Mouse (Mus musculus) ES-Bruce4 (cell line): ENCODE measurements around the gene Il17re. TPM values are rescaled to one million over a fixed set of nuclear protein-coding genes. Genes with fewer than 3 reads are reported as not detected.

Experiments used
- H3K27ac ChIP-seq: 2 replicates; pipeline ENCODE4 v1.5.1; 2012; ENCODE audit warnings: low read length, inconsistent platforms; ENCODE audit not compliant: insufficient read depth
- H3K27me3 ChIP-seq: 2 replicates; pipeline ENCODE4 v1.6.1; 2012; ENCODE audit warnings: mild to moderate bottlenecking, low read length, inconsistent platforms; ENCODE audit not compliant: control insufficient read depth, poor library complexity, insufficient read depth, severe bottlenecking
- H3K36me3 ChIP-seq: 2 replicates; pipeline ENCODE4 v1.6.1; 2012; ENCODE audit warnings: inconsistent platforms, mild to moderate bottlenecking, low read length, moderate library complexity; ENCODE audit not compliant: control insufficient read depth, poor library complexity, insufficient read depth, severe bottlenecking
- H3K4me1 ChIP-seq: one replicate; pipeline ENCODE4 v1.8.1; 2011; ENCODE audit warnings: low read length; ENCODE audit not compliant: control insufficient read depth, insufficient read depth
- H3K4me3 ChIP-seq: 2 replicates; pipeline ENCODE4 v1.5.1; 2011; ENCODE audit warnings: low read depth, mild to moderate bottlenecking, low read length
- H3K9ac ChIP-seq: 2 replicates; pipeline ENCODE4 v1.6.1; 2012; ENCODE audit warnings: low read depth, mild to moderate bottlenecking, inconsistent platforms; ENCODE audit not compliant: poor library complexity, severe bottlenecking
- H3K9me3 ChIP-seq: replicated peaks from 2 replicates; pipeline ENCODE4 v1.6.1; 2012; ENCODE audit warnings: mild to moderate bottlenecking, low read length, inconsistent platforms; ENCODE audit not compliant: control insufficient read depth, poor library complexity, insufficient read depth, severe bottlenecking
- CTCF ChIP-seq: IDR thresholded peaks from one replicate; pipeline ENCODE4 v1.8.1; 2011; ENCODE audit warnings: low read depth, low read length
- EP300 ChIP-seq: IDR thresholded peaks from 2 replicates; pipeline ENCODE4 v1.6.1; 2011; ENCODE audit warnings: low read depth, low read length; ENCODE audit not compliant: insufficient read depth
- POLR2A ChIP-seq: IDR thresholded peaks from one replicate; pipeline ENCODE4 v1.8.1; 2011; ENCODE audit warnings: low read length; ENCODE audit not compliant: insufficient read depth
- polyA plus RNA-seq: library from polyadenylated mRNA; stranded (reverse); fragments of >200 nt; gene quantifications from 2 replicates; pipeline ENCODE4 v1.2.4, GENCODE M21; 2011; ENCODE audit warnings: low read depth; ENCODE audit not compliant: missing spikeins, insufficient read depth, insufficient read length

The Il17re gene
- polyA plus RNA-seq, 1 experiment = 3.1 TPM

DNA sequence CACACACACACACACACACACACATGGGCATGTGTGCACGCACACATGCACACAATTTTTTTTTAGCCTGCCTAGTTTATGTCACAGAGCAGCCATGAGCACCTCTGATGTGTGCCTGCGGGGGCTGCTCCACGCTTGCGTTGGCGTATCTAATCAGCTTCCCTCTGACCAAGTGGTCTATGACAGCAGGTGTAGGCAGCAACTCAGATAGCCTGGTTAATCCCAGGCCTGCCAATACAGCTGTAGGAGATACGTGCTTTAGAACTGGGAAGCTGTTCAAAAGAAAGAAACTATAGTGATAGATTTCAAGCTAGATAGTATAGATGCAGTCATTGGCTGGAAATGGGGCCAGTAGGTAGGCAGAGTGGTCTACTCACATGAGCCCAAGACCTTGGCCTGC, 15.4 kb downstream of the Il17re start:
- TF ChIP-seq POLR2A (no peak), EP300 (no peak), CTCF (no peak)
- Histone ChIP-seq H3K27ac (no peak overlapping the region), H3K4me3 (no peak overlapping the region), H3K9ac (no peak overlapping the region), H3K9me3 (no peaks in the 10 kb centered on the region), H3K4me1 (no peaks in the 10 kb centered on the region), H3K27me3 (no peaks in the 10 kb centered on the region), H3K36me3 (no peaks in the 10 kb centered on the region)

DNA sequence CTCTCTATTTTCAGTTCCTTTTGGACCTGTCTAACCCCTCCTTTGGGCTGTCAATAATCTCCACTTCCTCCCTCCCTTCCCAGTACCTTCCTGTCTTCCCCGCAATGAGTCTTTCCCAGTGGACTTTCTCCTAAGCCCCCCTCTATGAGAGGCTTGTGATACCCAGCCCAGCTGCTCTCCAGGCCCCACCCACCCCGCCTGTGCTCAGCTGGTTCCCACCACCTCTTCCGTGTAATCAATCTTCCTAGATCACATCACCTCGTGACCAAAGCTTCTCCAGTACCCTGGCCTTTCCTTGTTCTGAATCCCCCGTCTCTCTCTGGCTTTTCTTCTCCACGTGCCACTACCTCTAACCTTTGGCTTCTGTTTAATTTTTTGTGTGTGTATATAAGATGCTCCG, 19.1 kb downstream of the Il17re start:
- no peak overlapping the region for H3K4me3 ChIP-seq
- TF ChIP-seq EP300 (no peak), CTCF (no peak), POLR2A (no peak)
- no peak overlapping the region for H3K9ac ChIP-seq
- H3K36me3 ChIP-seq = no peaks in the 10 kb centered on the region
- H3K9me3 ChIP-seq = no peaks in the 10 kb centered on the region
- no peaks in the 10 kb centered on the region for H3K4me1 ChIP-seq
- H3K27me3 ChIP-seq = no peaks in the 10 kb centered on the region
- no peak overlapping the region for H3K27ac ChIP-seq

DNA sequence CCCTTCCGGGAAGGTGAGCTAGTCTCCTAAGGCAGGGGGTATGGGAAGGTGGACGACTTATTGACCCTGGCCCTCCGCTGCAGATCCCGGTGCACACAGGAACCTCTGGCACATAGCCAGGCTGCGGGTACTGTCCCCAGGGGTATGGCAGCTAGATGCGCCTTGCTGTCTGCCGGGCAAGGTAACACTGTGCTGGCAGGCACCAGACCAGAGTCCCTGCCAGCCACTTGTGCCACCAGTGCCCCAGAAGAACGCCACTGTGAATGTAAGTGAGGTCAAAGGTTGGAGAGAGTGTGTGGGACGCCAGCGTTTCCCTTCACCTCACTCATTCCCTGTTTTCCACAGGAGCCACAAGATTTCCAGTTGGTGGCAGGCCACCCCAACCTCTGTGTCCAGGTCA, 20.6 kb downstream of the Il17re start:
- H3K9ac ChIP-seq = no peak overlapping the region
- H3K4me3 ChIP-seq = no peak overlapping the region
- TF ChIP-seq CTCF (no peak), POLR2A (no peak)
- H3K4me1 ChIP-seq = no peaks in the 10 kb centered on the region
- no peaks in the 10 kb centered on the region for H3K9me3 ChIP-seq
- H3K36me3 ChIP-seq = no peaks in the 10 kb centered on the region
- H3K27ac ChIP-seq = no peak overlapping the region
- no peaks in the 10 kb centered on the region for H3K27me3 ChIP-seq

DNA sequence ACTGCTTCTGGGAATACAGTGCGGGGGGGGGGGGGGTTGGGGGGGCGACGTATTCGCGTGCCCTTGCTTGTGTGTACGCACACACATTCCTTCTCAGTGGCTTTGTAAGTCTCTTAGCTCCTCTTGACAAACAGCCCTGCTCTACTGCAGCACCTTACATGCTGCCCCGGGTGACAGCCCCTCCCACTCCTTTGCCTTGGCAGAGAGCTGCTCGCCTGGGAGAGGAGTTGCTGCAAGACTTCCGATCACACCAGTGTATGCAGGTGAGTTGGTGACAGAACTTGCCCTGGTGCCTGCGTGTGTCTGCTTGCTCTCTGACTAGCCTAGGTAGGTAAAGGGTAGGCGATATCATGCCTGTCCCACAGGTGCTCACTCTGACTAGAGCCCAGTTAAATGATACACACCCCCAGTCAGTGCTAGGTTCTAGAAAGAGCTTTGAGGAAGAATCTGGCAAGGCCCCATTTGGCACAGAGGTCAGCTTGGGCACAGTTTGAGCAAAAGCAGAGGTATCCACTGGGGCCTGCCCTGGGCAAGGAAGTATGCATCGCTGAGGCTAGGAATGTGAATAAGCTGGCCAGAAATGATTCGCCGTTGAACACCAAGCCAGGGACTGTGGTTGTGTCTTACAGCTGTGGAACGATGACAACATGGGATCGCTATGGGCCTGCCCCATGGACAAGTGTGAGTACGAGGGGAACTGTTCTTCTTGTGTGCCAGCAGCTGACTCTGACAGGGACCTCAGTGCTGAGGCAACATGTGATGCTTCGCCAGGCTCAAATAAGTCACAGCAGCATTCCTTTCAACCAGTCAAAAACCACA, 22.5 kb downstream of the Il17re start:
- H3K27me3 ChIP-seq = no peaks in the 10 kb centered on the region
- no peaks in the 10 kb centered on the region for H3K36me3 ChIP-seq
- H3K4me3 ChIP-seq = no peak overlapping the region
- no peaks in the 10 kb centered on the region for H3K4me1 ChIP-seq
- H3K27ac ChIP-seq = no peak overlapping the region
- TF ChIP-seq POLR2A = no peak
- TF ChIP-seq CTCF = no peak
- no peak for TF ChIP-seq EP300
- H3K9ac ChIP-seq = no peak overlapping the region
- no peaks in the 10 kb centered on the region for H3K9me3 ChIP-seq

DNA sequence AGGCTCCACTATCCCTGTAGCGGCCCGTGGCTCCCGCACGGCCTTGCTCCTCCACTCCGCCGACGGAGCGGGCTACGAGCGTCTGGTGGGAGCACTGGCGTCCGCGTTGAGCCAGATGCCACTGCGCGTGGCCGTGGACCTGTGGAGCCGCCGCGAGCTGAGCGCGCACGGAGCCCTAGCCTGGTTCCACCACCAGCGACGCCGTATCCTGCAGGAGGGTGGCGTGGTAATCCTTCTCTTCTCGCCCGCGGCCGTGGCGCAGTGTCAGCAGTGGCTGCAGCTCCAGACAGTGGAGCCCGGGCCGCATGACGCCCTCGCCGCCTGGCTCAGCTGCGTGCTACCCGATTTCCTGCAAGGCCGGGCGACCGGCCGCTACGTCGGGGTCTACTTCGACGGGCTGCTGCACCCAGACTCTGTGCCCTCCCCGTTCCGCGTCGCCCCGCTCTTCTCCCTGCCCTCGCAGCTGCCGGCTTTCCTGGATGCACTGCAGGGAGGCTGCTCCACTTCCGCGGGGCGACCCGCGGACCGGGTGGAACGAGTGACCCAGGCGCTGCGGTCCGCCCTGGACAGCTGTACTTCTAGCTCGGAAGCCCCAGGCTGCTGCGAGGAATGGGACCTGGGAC, 24.3 kb downstream of the Il17re start:
- H3K4me1 ChIP-seq = peaks cover 2% of the 10 kb centered on the region
- H3K36me3 ChIP-seq = no peaks in the 10 kb centered on the region
- H3K27me3 ChIP-seq = no peaks in the 10 kb centered on the region
- peak overlapping the region; percentile 87 for H3K4me3 ChIP-seq
- H3K27ac ChIP-seq = peak overlapping the region; percentile 60
- no peaks in the 10 kb centered on the region for H3K9me3 ChIP-seq
- TF ChIP-seq POLR2A (no peak), CTCF (no peak), EP300 (no peak)
- H3K9ac ChIP-seq = peak overlapping the region; percentile 51

DNA sequence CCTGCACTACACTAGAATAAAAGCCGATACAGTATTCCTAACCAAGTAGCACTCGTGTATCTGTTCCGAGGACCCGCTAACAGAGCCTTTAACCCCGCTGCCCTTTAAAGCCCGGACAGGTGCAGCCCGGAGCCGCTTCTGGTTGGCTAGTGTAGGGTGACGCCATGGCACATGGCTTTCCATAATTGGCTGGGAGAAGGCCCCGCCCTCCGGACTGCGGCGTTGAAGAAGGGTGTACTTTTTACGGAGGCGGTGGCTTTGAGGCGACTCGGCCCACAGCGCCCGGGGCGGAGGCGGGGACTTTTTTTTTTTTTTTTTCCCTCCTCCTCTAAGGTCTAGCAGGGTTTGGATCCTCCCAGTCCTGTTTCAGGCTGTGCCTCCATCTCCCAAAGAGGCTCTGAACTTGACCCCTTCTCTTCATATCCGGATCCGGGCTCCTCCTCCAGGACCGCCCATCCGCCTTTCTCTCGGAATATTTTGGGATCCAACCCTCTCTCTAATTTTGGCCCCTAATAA, 24.9 kb downstream of the Il17re start, which contains the start of gene Creld1:
Creld1 (plus strand) TSS at position 198 of the 516 bp plus-strand sequence.
- Histone ChIP-seq H3K27me3 (no peaks in the 10 kb centered on the region), H3K36me3 (no peaks in the 10 kb centered on the region), H3K9ac (peak within 1 kb of the TSS; percentile 70), H3K4me3 (peak within 1 kb of the TSS; percentile 87), H3K27ac (peak within 1 kb of the TSS; percentile 81), H3K9me3 (no peaks in the 10 kb centered on the region), H3K4me1 (peaks cover 7% of the 10 kb centered on the region)
- TF ChIP-seq CTCF (no peak), EP300 (no peak), POLR2A (peak; percentile 73)
